Mouse (Mus musculus) liver, adult 2 months (tissue): ENCODE data around the gene Gpm6a. TPM values are rescaled to one million over a fixed set of nuclear protein-coding genes. Genes with fewer than 3 reads are reported as not detected.

ENCODE experiments used
- DNase-seq: peaks from one replicate; pipeline ENCODE4 v3.0.0-alpha.2; 2011; ENCODE audit warnings: low read depth, low spot score; ENCODE audit errors: extremely low read depth
- H3K27ac ChIP-seq: fragments of 200-500 bp; replicated peaks from 2 replicates; pipeline ENCODE4 v1.5.1; 2012; ENCODE audit warnings: low read depth, mild to moderate bottlenecking, control low read depth, inconsistent platforms, low read length; ENCODE audit not compliant: insufficient read depth
- H3K27me3 ChIP-seq: fragments of 200-500 bp; 2 replicates; pipeline ENCODE4 v1.6.1; 2012; ENCODE audit warnings: mild to moderate bottlenecking, moderate library complexity, low read length, inconsistent platforms; ENCODE audit not compliant: control insufficient read depth, insufficient read depth
- H3K36me3 ChIP-seq: fragments of 200-500 bp; 2 replicates; pipeline ENCODE4 v1.6.1; 2012; ENCODE audit warnings: low read length, inconsistent platforms; ENCODE audit not compliant: control insufficient read depth, insufficient read depth
- H3K4me1 ChIP-seq: fragments of 200-500 bp; 2 replicates; pipeline ENCODE4 v1.6.1; 2011; ENCODE audit warnings: low read length; ENCODE audit not compliant: control insufficient read depth, insufficient read depth
- H3K4me3 ChIP-seq: fragments of 200-500 bp; 2 replicates; pipeline ENCODE4 v1.5.1; 2011; ENCODE audit warnings: low read depth, mild to moderate bottlenecking, control low read depth, low read length, moderate library complexity; ENCODE audit not compliant: insufficient read depth
- H3K79me2 ChIP-seq: fragments of 200-500 bp; 2 replicates; pipeline ENCODE4 v1.6.1; 2012; ENCODE audit warnings: inconsistent platforms, mild to moderate bottlenecking, low read length, moderate library complexity; ENCODE audit not compliant: control insufficient read depth, insufficient read depth
- H3K9ac ChIP-seq: fragments of 200-500 bp; 2 replicates; pipeline ENCODE4 v1.6.1; 2012; ENCODE audit warnings: low read depth, mild to moderate bottlenecking, control low read depth, inconsistent platforms, low read length
- CTCF ChIP-seq: fragments of 200-500 bp; IDR thresholded peaks from 2 replicates; pipeline ENCODE4 v1.5.1; 2011; ENCODE audit warnings: low read depth, low read length, control low read depth
- POLR2A ChIP-seq: fragments of 200-500 bp; IDR thresholded peaks from 2 replicates; pipeline ENCODE4 v1.6.1; 2011; ENCODE audit warnings: low read length, control low read depth; ENCODE audit not compliant: insufficient read depth; ENCODE audit errors: extremely low read depth
- WGBS: fragments of 180-500 bp; shearing (Covaris S2); methylation state at CpG from one replicate; pipeline ENCODE4 v1.1.7; 2018; 5-methylcytosine and 5-hydroxymethylcytosine counted together
- polyA plus RNA-seq: library from polyadenylated mRNA; depleted of rRNA; stranded (reverse); fragments of >200 nt; gene quantifications from 2 replicates; pipeline ENCODE4 v1.2.3, GENCODE M21; 2012
- total RNA-seq: library from RNA; depleted of rRNA; stranded (reverse); fragments of >200 nt; gene quantifications from 2 replicates; pipeline ENCODE4 v1.2.3, GENCODE M21; 2014

Gene Gpm6a
- total and polyA plus RNA-seq, 2 experiments = 0.31 to 1.8 TPM

- Histone ChIP-seq H3K4me3 (no peak overlapping the region), H3K4me1 (no peaks in the 10 kb centered on the region), H3K9ac (no peak overlapping the region), H3K79me2 (no peaks in the 10 kb centered on the region), H3K27ac (no peak overlapping the region), H3K36me3 (no peaks in the 10 kb centered on the region), H3K27me3 (no peaks in the 10 kb centered on the region)
- no peak for DNase-seq
- 70% methylated on average over 2 of the region's 2 CpGs for WGBS
- no peak for TF ChIP-seq CTCF
- TF ChIP-seq POLR2A = no peak
These were observed 22.3 kb upstream of the Gpm6a start for GRCm38 (mm10) chr8:54932306-54932705.

- DNase-seq = no peak
- H3K4me3 ChIP-seq = no peak overlapping the region
- no peak overlapping the region for H3K9ac ChIP-seq
- TF ChIP-seq POLR2A (no peak), CTCF (no peak)
- no peaks in the 10 kb centered on the region for H3K4me1 ChIP-seq
- H3K27me3 ChIP-seq = no peaks in the 10 kb centered on the region
- H3K79me2 ChIP-seq = no peaks in the 10 kb centered on the region
- H3K36me3 ChIP-seq = no peaks in the 10 kb centered on the region
- WGBS = 74% methylated on average over 2 of the region's 2 CpGs
- H3K27ac ChIP-seq = no peak overlapping the region
These were observed 1.3 kb upstream of the Gpm6a start for GRCm38 (mm10) chr8:54953351-54953750.

DNA sequence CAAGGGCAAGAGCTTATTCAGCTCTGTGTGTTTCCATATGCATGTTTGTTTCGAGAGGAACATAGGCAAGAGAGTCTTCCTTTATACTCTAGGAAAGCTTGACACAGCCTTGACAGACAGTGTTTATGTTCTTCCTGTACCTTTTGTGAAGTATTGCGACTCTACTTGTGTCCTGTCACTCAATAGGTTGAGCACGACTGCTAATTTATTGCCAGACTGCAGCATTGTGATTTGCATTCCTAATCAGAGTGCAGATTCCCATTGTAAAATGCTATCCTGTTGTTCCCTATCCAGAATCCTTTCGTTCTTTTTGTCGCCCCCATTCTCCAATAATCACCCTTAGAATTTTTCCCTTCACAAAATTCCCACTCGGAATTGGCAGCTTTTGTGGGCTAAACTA, 613 bp upstream of the Gpm6a start:
- Histone ChIP-seq H3K4me1 (no peaks in the 10 kb centered on the region), H3K4me3 (no peak overlapping the region), H3K79me2 (no peaks in the 10 kb centered on the region), H3K36me3 (no peaks in the 10 kb centered on the region), H3K27me3 (no peaks in the 10 kb centered on the region), H3K27ac (no peak overlapping the region), H3K9ac (no peak overlapping the region)
- TF ChIP-seq CTCF = no peak
- no peak for TF ChIP-seq POLR2A
- 63% methylated on average over 6 of the region's 6 CpGs for WGBS
- no peak for DNase-seq

DNA sequence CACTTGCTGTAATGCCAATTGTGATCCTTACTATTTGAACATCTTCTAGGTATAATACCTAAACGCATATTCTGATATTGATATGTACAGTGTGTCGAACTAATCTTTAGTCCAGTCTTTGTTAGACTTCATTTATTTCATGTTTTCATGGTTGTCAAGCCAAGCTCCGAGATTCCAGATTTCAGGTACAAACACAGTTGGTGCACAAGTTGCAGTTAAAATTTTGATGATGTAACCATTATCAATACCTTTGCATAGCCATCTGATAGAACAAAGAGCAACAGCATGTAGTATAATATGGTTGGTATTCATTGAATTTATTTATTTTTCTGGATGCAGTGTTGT, 785 bp downstream of the Gpm6a start:
- no peak for TF ChIP-seq POLR2A
- no peak for TF ChIP-seq CTCF
- WGBS = 74% methylated on average over 3 of the region's 3 CpGs

DNA sequence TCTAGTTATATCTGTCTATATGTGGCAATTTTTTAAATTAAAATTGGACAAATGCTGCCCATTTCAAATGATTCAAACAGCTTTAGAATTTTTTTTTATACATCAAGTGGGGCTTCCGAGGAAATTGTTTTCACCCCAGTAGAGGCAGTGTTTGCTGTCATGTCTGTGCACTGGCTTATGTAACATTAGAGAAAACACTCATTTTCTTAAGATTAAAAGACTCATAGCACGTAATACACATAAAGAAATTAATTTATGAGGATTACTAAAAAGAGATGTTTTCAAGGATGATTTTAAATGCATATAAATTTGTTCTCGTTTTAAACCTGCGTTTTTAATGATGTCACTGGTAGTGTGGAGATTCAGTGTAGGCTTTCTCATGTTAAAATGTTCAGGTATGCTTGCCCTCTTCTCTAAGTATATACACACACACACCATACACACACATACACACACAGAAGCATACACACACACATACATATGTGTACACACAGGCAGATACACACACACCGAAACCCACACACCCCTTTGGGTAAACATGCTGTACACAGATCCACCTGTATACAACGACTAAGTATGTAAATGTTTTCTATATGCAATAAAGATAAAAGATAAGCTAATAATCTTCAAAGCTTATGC, 1.4 kb downstream of the Gpm6a start:
- Histone ChIP-seq H3K27me3 (no peaks in the 10 kb centered on the region), H3K79me2 (no peaks in the 10 kb centered on the region), H3K9ac (no peak overlapping the region), H3K36me3 (no peaks in the 10 kb centered on the region), H3K4me1 (no peaks in the 10 kb centered on the region), H3K27ac (no peak overlapping the region), H3K4me3 (no peak overlapping the region)
- TF ChIP-seq POLR2A = no peak
- no peak for TF ChIP-seq CTCF
- no peak for DNase-seq
- WGBS = 78% methylated on average over 6 of the region's 6 CpGs

More for the DNA sequence above, 785 bp downstream of the Gpm6a start:
- Histone ChIP-seq H3K27me3 (no peaks in the 10 kb centered on the region), H3K27ac (no peak overlapping the region), H3K36me3 (no peaks in the 10 kb centered on the region), H3K4me1 (no peaks in the 10 kb centered on the region), H3K9ac (no peak overlapping the region), H3K4me3 (no peak overlapping the region), H3K79me2 (no peaks in the 10 kb centered on the region)
- DNase-seq = no peak

DNA sequence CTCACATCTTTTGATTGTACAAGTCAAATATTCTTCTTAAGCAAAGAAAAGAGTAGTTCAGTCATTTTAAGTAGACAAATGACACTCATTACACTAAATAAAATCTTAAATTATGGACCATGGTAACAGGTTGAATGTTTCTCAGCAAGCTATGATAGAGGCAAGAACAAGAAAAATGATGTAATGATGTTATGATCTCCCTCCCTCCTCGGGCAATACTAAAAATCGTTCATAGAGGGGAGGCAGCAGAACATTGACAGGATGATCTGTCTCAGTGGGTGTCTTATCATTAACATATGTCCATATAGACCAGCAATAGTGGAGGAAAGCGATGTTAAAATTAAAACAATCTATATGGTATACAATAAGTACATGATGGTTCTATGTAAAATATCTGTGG, 2.1 kb downstream of the Gpm6a start:
- WGBS = 85% methylated on average over 3 of the region's 3 CpGs
- H3K9ac ChIP-seq = no peak overlapping the region
- no peak overlapping the region for H3K4me3 ChIP-seq
- no peaks in the 10 kb centered on the region for H3K79me2 ChIP-seq
- no peak for DNase-seq
- no peak overlapping the region for H3K27ac ChIP-seq
- no peaks in the 10 kb centered on the region for H3K27me3 ChIP-seq
- no peaks in the 10 kb centered on the region for H3K36me3 ChIP-seq
- TF ChIP-seq CTCF (no peak), POLR2A (no peak)
- no peaks in the 10 kb centered on the region for H3K4me1 ChIP-seq
